Mouse (Mus musculus) left cerebral cortex, adult 2 months (tissue): ENCODE measurements at regions not wholly inside any gene's neighbourhood (a gene's known extent, or its start where the extent isn't known, plus 50 kb on each side); places are given as distances from the start of the nearest gene placed in this dataset.

ENCODE experiments used
- DNase-seq, 2 experiments: peaks; one replicate each; pipeline ENCODE4 v3.0.0; 2021 to 2022; ENCODE audit warnings: low spot score in 2 of 2, mixed read lengths in 1 of 2; ENCODE audit errors: extremely low spot score in 1 of 2
- H3K27ac ChIP-seq: fragments of 200-600 bp; 2 replicates; pipeline ENCODE4 v1.8.1; 2022
- H3K4me3 ChIP-seq: fragments of 200-600 bp; 2 replicates; pipeline ENCODE4 v1.8.1; 2022
- CTCF ChIP-seq: fragments of 200-600 bp; IDR thresholded peaks from 2 replicates; pipeline ENCODE4 v1.8.1; 2022; ENCODE audit warnings: antibody characterized with exemption, mild to moderate bottlenecking, moderate library complexity
- intact Hi-C: fragments of 180-260 bp; cut with DNase I; formaldehyde crosslinking; loops from one replicate; pipeline ENCODE4 v1.15.1; 2025

- no peak overlapping the region for H3K4me3 ChIP-seq
- no peak overlapping the region for H3K27ac ChIP-seq
- intact Hi-C loops = loop anchor here (5.0 kb wide), 1 partner anchor 81 kb away; no protein-coding TSS in a partner anchor
- TF ChIP-seq CTCF = no peak
- DNase-seq = no peak
Measured at GRCm38 (mm10) chr2:138123331-138123730, 133.0 kb upstream of the Btbd3 start.

GRCm38 (mm10) chr2:138120868-138121267 lies 135.5 kb upstream of the Btbd3 start:
- intact Hi-C loops = loop anchor here (5.0 kb wide), 1 partner anchor 79 kb away; no protein-coding TSS in a partner anchor
- peak in 1 of 2 experiments; percentile 22 for DNase-seq
- no peak overlapping the region for H3K4me3 ChIP-seq
- no peak for TF ChIP-seq CTCF
- H3K27ac ChIP-seq = peak overlapping the region; percentile 45

GRCm38 (mm10) chr2:138120131-138120530 lies 136.2 kb upstream of the Btbd3 start:
- intact Hi-C loops = loop anchor here (5.0 kb wide), 1 partner anchor 78 kb away; no protein-coding TSS in a partner anchor
- peak overlapping the region; percentile 45; the same call in 1 of the 2 replicates for H3K27ac ChIP-seq
- TF ChIP-seq CTCF = no peak
- H3K4me3 ChIP-seq = no peak overlapping the region
- peak in 1 of 2 experiments; percentile 14 for DNase-seq

- H3K27ac ChIP-seq = no peak overlapping the region
- no peak for TF ChIP-seq CTCF
- intact Hi-C loops = no loop called here
Measured at GRCm38 (mm10) chr2:138099777-138100176, 156.6 kb upstream of the Btbd3 start.

GRCm38 (mm10) chr2:138085390-138085789 lies 171.0 kb upstream of the Btbd3 start:
- TF ChIP-seq CTCF = no peak

More at GRCm38 (mm10) chr2:138099777-138100176, 156.6 kb upstream of the Btbd3 start:
- no peak overlapping the region for H3K4me3 ChIP-seq
- DNase-seq = peak in 1 of 2 experiments; percentile 30

GRCm38 (mm10) chr2:138084564-138085283 lies 171.6 kb upstream of the Btbd3 start:
- DNase-seq = no peak
- intact Hi-C loops = no loop called here
- TF ChIP-seq CTCF = no peak
- Histone ChIP-seq H3K27ac (peak overlapping the region; percentile 34; the same call in 1 of the 2 replicates), H3K4me3 (peak overlapping the region; percentile 12)

More at GRCm38 (mm10) chr2:138085390-138085789, 171.0 kb upstream of the Btbd3 start:
- peak in 1 of 2 experiments; percentile 9 for DNase-seq
- H3K27ac ChIP-seq = peak overlapping the region; percentile 34
- peak overlapping the region; percentile 12 for H3K4me3 ChIP-seq
- intact Hi-C loops = no loop called here

GRCm38 (mm10) chr2:138074020-138074613 lies 182.2 kb upstream of the Btbd3 start:
- peak in 1 of 2 experiments; percentile 11 for DNase-seq
- Histone ChIP-seq H3K4me3 (no peak overlapping the region), H3K27ac (no peak overlapping the region)
- TF ChIP-seq CTCF = no peak
- intact Hi-C loops = no loop called here

GRCm38 (mm10) chr2:138072165-138072728 lies 184.1 kb upstream of the Btbd3 start:
- no peak for DNase-seq
- TF ChIP-seq CTCF = no peak
- Histone ChIP-seq H3K4me3 (no peak overlapping the region), H3K27ac (no peak overlapping the region)
- intact Hi-C loops = no loop called here

GRCm38 (mm10) chr2:138053081-138053480 lies 203.3 kb upstream of the Btbd3 start:
- no peak for DNase-seq
- no peak for TF ChIP-seq CTCF
- intact Hi-C loops = no loop called here
- Histone ChIP-seq H3K27ac (no peak overlapping the region), H3K4me3 (no peak overlapping the region)

GRCm38 (mm10) chr2:138048341-138048740 lies 208.0 kb upstream of the Btbd3 start:
- TF ChIP-seq CTCF = no peak
- peak overlapping the region; percentile 65 for H3K27ac ChIP-seq
- no peak for DNase-seq
- intact Hi-C loops = loop anchor here (5.0 to 10.0 kb wide), 5 partner anchors 209 to 566 kb away; partner anchors contain the start of gene Btbd3
- no peak overlapping the region for H3K4me3 ChIP-seq

GRCm38 (mm10) chr2:138047781-138048201 lies 208.6 kb upstream of the Btbd3 start:
- peak in 1 of 2 experiments; percentile 42 for DNase-seq
- intact Hi-C loops = loop anchor here (5.0 to 10.0 kb wide), 5 partner anchors 210 to 567 kb away; partner anchors contain the start of gene Btbd3
- Histone ChIP-seq H3K4me3 (peak overlapping the region; percentile 4; the same call in 1 of the 2 replicates), H3K27ac (peak overlapping the region; percentile 65)
- TF ChIP-seq CTCF = no peak

GRCm38 (mm10) chr2:138047361-138047760 lies 209.0 kb upstream of the Btbd3 start:
- intact Hi-C loops = loop anchor here (5.0 to 10.0 kb wide), 5 partner anchors 210 to 567 kb away; partner anchors contain the start of gene Btbd3
- TF ChIP-seq CTCF = no peak
- no peak for DNase-seq
- Histone ChIP-seq H3K4me3 (no peak overlapping the region), H3K27ac (no peak overlapping the region; the same call in 1 of the 2 replicates)
